Mouse (Mus musculus) megakaryocyte, embryonic 14.5 days (primary cell): ENCODE results near the gene Mif.

ENCODE experiments used
- FLI1 ChIP-seq: IDR thresholded peaks from 2 replicates; pipeline ENCODE4 v1.6.1; 2012; ENCODE audit warnings: low read length, inconsistent platforms, mixed read lengths
- GATA1 ChIP-seq: IDR thresholded peaks from 3 replicates; pipeline ENCODE4 v1.6.1; 2012; ENCODE audit warnings: mixed read lengths, low read length, inconsistent platforms, borderline replicate concordance

GRCm38 (mm10) chr10:75906882-75907281 lies 46.8 kb upstream of the Mif start:
- TF ChIP-seq FLI1 = no peak
- TF ChIP-seq GATA1 = no peak
